Mouse (Mus musculus): ENCODE results near the gene Rac3.
"Not testable (repeated sequence)": the region's sequence is repeated elsewhere in the genome, so short reads cannot be mapped to it uniquely, and the experiment has no call there.

Gene Rac3

GRCm38 (mm10) chr11:120721124-120722066 lies at the start of gene Rac3:
Gene Rac3, plus strand, starts transcription at chr11:120721470.
- no peak for DNase-seq (ENCODE audit: low read depth)

DNA sequence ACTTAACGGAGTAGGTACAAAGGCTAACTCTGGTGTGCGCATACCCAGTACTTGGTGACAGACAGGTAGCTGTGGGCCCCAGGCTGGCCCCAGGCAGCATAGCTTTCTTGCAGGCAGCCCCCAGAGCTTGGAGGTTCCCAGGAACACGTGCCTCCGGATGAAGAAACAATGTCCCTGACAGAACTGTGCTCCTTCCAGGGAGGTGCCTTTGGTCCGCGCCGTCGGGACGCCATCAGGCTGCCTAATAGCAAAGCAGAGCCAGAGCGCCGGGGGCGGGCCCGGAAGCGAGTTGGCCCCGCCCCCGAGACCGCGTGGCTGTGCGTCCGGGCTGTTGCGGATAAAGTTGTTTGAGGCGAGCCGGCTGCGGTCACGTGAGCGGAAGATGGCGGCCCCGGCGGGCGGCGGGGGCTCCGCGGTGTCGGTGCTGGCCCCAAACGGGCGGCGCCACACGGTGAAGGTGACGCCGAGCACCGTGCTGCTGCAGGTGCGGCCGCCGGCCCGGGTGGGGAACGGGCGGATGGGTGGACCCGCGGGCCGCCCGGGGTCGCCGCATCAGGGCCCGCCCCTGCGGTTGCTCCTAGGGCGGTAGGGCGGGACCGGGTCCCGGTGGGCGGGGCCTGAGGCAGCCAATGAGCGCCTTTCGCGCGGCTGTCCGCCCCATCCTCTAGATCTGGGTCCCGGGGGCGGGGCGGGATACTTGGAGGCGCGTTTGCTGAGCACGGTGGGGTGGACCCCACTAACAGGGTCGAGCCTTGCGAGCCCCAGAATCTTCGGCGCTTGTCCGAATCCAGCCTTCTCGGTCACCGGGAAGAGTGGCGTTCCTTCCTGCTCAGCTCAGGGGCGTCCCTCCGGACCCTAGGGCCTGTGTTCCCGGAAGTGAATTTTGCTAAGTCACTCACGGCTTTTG lies 48.3 kb upstream of the Rac3 start, which contains the start of gene Aspscr1:
Aspscr1 (plus strand) TSS at position 287 of the 907 bp plus-strand sequence.
- DNase-seq (ENCODE audit: low read depth): peak; percentile 92

- DNase-seq (ENCODE audit: low read depth): no peak
These were observed 47.6 kb upstream of the Rac3 start for GRCm38 (mm10) chr11:120673594-120674122.

- DNase-seq (ENCODE audit: low read depth): not testable (repeated sequence)
These were observed 45.4 kb upstream of the Rac3 start for GRCm38 (mm10) chr11:120675875-120676274.

GRCm38 (mm10) chr11:120676951-120677350 lies 44.3 kb upstream of the Rac3 start:
- DNase-seq (ENCODE audit: low read depth): no peak

DNA sequence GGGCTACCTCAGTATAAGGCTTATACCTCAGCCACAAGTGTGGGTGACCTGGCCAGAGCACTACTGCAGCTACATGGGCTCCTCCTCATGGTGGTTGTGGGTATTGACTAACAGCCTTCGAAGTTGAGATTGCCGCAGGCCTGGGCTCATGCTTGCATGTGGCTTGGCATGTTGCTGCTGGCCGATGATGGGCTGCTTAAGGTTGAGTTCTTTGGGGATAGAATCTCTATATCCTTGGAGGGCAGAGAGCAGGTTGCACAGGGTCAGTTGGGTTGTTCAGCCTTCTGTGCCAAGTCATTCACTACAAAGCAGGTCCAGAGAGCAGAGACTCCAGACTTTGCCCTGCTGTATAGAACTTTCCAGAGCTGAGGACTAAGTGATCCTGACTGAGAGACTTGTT lies 41.4 kb upstream of the Rac3 start:
- DNase-seq (ENCODE audit: low read depth): no peak

DNA sequence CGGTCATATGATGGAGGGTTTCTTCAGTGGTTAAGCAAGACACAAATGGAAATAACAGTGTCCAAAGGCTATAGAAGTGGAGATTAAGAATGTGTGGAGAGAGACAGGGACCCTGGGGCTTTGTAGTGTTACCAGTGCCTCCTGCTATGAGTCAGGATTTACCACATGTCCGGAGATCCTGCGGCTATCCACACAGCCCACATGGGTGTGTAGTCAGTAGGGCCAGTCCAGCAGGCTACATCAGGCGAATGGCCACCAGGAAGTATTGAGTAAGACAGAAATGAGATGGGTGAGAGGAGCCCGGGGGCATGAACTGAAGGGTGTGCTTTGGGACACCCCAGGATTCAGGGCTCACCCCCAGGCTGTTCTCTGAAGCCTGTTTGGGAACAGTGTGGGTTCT lies 38.6 kb upstream of the Rac3 start:
- no peak for DNase-seq (ENCODE audit: low read depth)

DNA sequence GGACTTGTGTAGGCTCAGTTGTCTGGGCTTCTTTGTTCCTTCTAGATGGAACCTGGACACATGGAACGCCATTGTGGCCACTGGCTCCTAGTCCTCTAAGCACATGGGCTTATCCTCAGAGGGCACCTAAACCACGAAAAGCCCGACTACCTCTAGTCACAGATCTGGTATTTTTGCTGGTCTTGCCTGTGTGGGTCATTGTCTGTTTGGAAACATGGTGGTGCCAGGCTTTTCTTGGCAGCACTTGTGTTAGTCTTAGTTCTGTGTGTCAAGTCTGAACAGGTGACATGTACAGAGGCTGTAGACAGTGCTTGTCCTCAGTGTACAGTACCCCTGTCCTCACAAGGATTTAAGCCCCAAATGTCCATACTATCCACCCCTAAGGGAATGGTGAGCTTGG lies 37.7 kb upstream of the Rac3 start:
- DNase-seq (ENCODE audit: low read depth): no peak

- DNase-seq (ENCODE audit: low read depth): no peak
These were observed 37.2 kb upstream of the Rac3 start for GRCm38 (mm10) chr11:120684086-120684485.

DNA sequence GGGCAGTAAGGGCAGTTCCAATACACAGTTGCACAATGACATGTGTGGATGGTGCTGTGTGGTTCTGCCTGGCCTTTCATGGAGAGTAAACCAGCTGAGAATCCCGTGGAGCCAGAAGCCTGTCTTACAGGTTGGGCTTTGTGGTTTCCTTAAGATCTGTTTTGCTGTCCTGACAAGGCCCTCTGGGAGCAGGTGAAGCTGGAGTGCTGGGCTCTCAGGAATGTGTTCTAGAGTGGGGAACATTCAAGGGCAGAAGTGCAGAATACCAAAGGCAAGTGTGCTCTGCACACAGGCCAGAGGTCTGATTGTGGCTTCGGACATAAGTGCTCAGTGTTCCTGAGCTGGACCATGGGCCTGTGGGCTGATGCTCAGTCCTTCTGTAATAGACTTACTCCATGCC lies 36.6 kb upstream of the Rac3 start:
- no peak for DNase-seq (ENCODE audit: low read depth)

DNA sequence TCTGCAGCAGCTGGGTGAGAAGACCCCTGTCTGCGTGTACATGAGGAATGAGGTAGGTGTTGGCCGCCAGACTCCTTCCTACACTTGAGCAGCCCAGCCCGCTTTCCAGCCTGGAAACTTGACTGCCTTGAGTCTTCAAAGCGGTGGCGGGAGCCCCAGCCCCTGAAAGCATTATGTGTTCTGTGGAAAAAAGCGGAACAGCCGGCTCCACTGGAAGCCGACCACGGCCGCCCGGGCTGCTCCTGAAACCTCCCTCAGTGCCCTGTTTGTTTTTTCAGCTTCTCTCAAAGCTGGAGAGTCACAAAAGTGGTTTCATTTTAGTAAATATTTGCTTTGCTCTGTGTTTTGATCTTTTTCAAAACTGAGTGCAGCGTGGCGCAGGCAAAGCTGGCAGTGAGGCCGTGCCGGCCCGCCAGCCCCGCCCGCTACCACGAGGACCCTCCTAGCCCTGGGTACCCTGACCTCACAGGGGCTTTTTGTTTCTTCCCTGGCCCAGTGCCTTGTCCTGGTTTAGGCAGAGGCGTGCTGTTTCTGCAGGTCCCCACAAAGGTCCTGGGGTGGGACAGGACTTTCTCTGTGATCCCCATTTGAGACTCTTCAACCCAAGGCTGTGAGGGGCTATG lies 34.5 kb upstream of the Rac3 start:
- no peak for DNase-seq (ENCODE audit: low read depth)

DNA sequence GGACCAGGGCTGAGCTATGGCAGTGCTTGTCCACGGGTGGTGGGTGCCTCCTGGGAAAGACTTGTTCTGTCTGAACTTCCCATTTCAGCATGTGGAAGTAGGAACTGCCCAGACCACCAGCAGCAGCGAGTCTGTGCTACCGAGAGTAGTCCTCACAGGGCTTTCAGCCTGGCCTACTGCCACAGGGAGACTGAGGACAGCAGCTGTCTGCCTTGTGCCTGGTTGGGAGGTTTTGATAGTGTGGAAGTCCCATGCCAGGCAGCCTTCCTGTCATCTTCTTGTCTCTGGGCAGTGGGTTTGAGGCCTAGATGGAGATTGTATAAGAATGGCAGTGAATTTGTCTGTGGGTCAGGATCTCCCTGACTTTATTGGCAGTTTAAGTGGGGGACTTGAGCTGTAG lies 31.9 kb upstream of the Rac3 start:
- no peak for DNase-seq (ENCODE audit: low read depth)

GRCm38 (mm10) chr11:120692471-120693011 lies 28.7 kb upstream of the Rac3 start:
- DNase-seq (ENCODE audit: low read depth): no peak

GRCm38 (mm10) chr11:120693461-120693860 lies 27.8 kb upstream of the Rac3 start:
- DNase-seq (ENCODE audit: low read depth): no peak

DNA sequence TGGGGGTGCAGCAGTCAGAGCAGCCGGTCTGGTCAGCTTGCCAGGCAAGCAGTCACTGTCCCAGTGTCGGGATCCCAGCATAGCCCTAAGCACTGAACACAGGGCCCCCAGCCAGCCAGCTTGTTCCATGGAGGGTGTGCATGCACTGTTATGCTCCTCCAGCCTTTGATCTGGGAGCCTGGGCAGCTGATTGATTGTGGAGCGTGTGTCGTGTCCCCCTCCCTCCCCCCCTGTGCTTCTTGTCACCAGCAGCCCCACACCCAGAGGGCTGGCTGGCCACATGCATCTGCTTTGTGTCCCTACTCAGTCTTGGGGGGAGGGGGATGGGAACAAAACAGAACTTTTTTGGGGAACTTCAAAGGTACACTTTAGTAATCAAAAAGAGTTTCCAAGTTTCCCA lies 26.1 kb upstream of the Rac3 start:
- DNase-seq (ENCODE audit: low read depth): no peak

DNA sequence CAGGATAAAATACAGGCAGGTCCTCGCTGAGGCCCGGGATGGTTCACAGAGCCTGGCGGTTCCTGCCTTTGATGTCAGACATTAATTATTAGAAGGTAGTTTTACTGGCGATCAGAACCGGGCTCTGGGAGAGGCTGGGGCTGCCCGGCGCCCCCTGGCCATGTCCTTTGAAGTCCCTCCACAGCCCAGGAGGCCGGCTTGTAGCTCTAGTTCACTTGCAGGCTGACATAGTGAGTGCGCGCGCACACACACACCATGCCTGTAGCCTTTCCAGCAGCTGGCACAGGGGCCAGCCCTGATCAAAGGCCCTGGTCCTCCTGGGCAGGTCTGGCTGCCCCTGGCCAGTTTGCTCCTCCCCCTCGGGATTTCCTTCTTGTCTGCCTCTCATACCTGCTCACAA lies 25.6 kb upstream of the Rac3 start:
- DNase-seq (ENCODE audit: low read depth): no peak

GRCm38 (mm10) chr11:120696568-120696967 lies 24.7 kb upstream of the Rac3 start:
- no peak for DNase-seq (ENCODE audit: low read depth)

- DNase-seq (ENCODE audit: low read depth): no peak
These were observed 23.5 kb upstream of the Rac3 start for GRCm38 (mm10) chr11:120697741-120698140.

DNA sequence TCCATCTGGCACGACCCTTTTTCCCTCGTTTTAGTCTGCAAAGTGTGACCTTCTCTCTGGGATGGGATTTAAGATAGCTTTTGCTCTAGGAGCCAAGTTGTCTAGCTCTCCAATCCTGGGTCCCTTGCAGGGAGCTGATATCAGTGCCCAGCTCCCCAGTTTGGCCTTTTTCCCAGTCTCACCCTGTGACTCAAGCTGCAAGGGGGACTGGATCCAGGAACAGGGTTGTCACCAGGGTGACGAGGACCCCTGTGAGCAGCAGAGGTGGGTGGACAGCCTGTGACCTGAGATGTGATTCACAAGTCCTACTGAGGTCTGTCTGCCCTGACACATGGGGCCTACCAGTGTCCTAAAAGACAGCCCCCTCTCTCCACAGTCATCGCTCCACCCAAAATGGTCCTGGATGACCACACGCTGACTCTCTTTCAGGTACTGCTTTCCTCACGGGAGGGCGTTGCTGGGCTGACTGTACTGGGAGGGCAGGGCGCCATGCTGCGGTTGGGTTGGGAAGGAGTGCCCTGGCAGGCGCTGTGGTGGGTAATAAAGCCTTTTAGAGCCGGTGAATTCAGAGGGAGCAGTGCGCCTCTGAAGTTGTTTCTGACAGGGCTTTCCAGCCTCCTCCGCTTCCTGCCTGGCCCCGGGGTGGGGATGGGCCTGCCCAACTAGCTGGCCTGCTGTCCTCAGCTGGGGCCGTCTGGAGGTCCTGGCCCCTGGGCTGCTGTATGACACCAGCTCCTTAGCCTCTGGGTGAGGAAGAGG lies 17.4 kb upstream of the Rac3 start:
- DNase-seq (ENCODE audit: low read depth): no peak

DNA sequence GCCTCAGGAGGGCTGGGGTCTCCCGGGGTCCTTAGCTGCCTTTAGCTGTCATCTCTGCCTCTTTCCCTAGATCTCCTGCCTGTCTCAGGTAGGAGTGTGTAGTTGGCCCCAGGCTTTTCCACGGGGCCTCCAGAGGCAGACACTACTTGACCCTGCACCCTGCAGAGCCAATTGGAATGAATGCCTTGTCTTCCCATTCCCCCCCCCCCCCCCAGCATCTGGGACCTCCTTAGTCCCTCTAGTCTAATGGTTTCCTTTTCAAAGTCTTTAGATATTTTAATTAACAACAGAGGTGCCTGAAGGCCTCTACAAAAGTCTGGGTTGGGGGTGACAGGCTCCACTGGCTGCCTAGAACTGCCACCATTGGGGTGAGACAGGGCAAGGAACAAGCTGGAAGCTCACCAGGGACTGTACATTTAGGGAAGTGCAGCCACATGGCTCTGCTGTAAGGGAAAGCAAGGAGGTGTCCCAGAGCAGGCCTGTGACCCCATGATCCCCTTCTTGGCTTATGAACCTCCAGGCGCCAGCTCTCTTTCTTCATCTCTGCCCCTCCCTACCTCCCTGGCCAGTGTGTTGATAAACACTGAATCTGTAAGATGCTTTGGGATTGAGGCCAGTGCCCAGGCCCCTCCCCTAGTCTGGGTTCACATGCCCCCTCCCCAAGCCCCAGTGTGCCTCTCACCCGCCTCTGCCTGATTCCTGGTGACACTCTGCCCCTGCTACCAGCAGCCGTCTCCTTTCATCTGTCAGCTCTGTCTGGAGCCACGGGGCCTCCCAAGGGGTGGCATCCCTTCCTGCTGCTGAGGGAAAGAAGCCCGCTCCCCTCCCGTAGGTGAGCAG lies 16.6 kb upstream of the Rac3 start:
- DNase-seq (ENCODE audit: low read depth): no peak
